Mouse (Mus musculus): Measurements from ENCODE around the gene Rab9.
"Not testable (repeated sequence)": the region's sequence is repeated elsewhere in the genome, so short reads cannot be mapped to it uniquely, and the experiment has no call there.

Gene Rab9

GRCm38 (mm10) chrX:166479365-166479983, at the start of gene Rab9:
Gene Rab9 (minus strand): TSS chrX:166479867.
- in situ Hi-C loops (cut with MseI, MboI) = no loop called here

GRCm38 (mm10) chrX:166528126-166528525, 48.5 kb upstream of the Rab9 start:
- in situ Hi-C loops (cut with MseI, MboI) = no loop called here

- in situ Hi-C loops (cut with MseI, MboI) = no loop called here
These were observed 46.1 kb upstream of the Rab9 start for GRCm38 (mm10) chrX:166525637-166526315.

- in situ Hi-C loops (cut with MseI, MboI) = no loop called here
These were observed 41.1 kb upstream of the Rab9 start for GRCm38 (mm10) chrX:166520782-166521181.

GRCm38 (mm10) chrX:166518345-166518744, 38.7 kb upstream of the Rab9 start, which contains the start of gene Tceanc:
Gene Tceanc (minus strand): TSS chrX:166518567.
- in situ Hi-C loops (cut with MseI, MboI) = no loop called here

- in situ Hi-C loops (cut with MseI, MboI) = no loop called here
These were observed 37.0 kb upstream of the Rab9 start for GRCm38 (mm10) chrX:166516631-166517030.

- in situ Hi-C loops (cut with MseI, MboI) = no loop called here
These were observed 36.3 kb upstream of the Rab9 start for GRCm38 (mm10) chrX:166515923-166516322.

GRCm38 (mm10) chrX:166514035-166514434, 34.4 kb upstream of the Rab9 start:
- in situ Hi-C loops (cut with MseI, MboI) = not testable (repeated sequence)

GRCm38 (mm10) chrX:166512071-166512470, 32.4 kb upstream of the Rab9 start:
- in situ Hi-C loops (cut with MseI, MboI) = no loop called here

- in situ Hi-C loops (cut with MseI, MboI) = no loop called here
These were observed 31.4 kb upstream of the Rab9 start for GRCm38 (mm10) chrX:166511107-166511506.

GRCm38 (mm10) chrX:166509761-166510738, 30.4 kb upstream of the Rab9 start:
- in situ Hi-C loops (cut with MseI, MboI) = no loop called here

- in situ Hi-C loops (cut with MseI, MboI) = no loop called here
These were observed 24.8 kb upstream of the Rab9 start for GRCm38 (mm10) chrX:166504421-166504820.

GRCm38 (mm10) chrX:166499496-166500190, 20.0 kb upstream of the Rab9 start:
- in situ Hi-C loops (cut with MseI, MboI) = no loop called here

- in situ Hi-C loops (cut with MseI, MboI) = no loop called here
These were observed 18.1 kb upstream of the Rab9 start for GRCm38 (mm10) chrX:166497771-166498170.

- in situ Hi-C loops (cut with MseI, MboI) = no loop called here
These were observed 15.4 kb upstream of the Rab9 start for GRCm38 (mm10) chrX:166495052-166495451.

- in situ Hi-C loops (cut with MseI, MboI) = no loop called here
These were observed 869 bp downstream of the Rab9 start for GRCm38 (mm10) chrX:166478631-166479364.

- in situ Hi-C loops (cut with MseI, MboI) = no loop called here
These were observed 2.3 kb downstream of the Rab9 start for GRCm38 (mm10) chrX:166477393-166477792.

- in situ Hi-C loops (cut with MseI, MboI) = no loop called here
These were observed 7.1 kb downstream of the Rab9 start for GRCm38 (mm10) chrX:166472612-166473011.

- in situ Hi-C loops (cut with MseI, MboI) = no loop called here
These were observed 11.3 kb downstream of the Rab9 start for GRCm38 (mm10) chrX:166468321-166468720.

- in situ Hi-C loops (cut with MseI, MboI) = no loop called here
These were observed 24.1 kb downstream of the Rab9 start for GRCm38 (mm10) chrX:166455525-166455924.

- in situ Hi-C loops (cut with MseI, MboI) = no loop called here
These were observed 25.3 kb downstream of the Rab9 start for GRCm38 (mm10) chrX:166454331-166454730.
